Mouse (Mus musculus) embryonic facial prominence, embryonic 10.5 days (tissue): ENCODE measurements around the gene Ypel5. TPM values are rescaled to one million over a fixed set of nuclear protein-coding genes. Genes with fewer than 3 reads are reported as not detected.

Experiments
- DNase-seq: peaks from one replicate; pipeline ENCODE4 v3.0.0-alpha.2; 2017; ENCODE audit warnings: low spot score
- H3K27ac ChIP-seq: fragments of 300-500 bp; sonication (generic); replicated peaks from 2 replicates; pipeline ENCODE4 v1.5.1; 2016; ENCODE audit warnings: mild to moderate bottlenecking
- H3K27me3 ChIP-seq: fragments of 300-500 bp; sonication (generic); replicated peaks from 2 replicates; pipeline ENCODE4 v1.6.1; 2016; ENCODE audit warnings: low read depth, mild to moderate bottlenecking; ENCODE audit not compliant: poor library complexity, severe bottlenecking
- H3K36me3 ChIP-seq: fragments of 300-500 bp; sonication (generic); replicated peaks from 2 replicates; pipeline ENCODE4 v1.6.1; 2016; ENCODE audit warnings: mild to moderate bottlenecking, moderate library complexity
- H3K4me1 ChIP-seq: fragments of 300-500 bp; sonication (generic); 2 replicates; pipeline ENCODE4 v1.6.1; 2016
- H3K4me3 ChIP-seq: fragments of 300-500 bp; sonication (generic); 2 replicates; pipeline ENCODE4 v1.5.1; 2016; ENCODE audit warnings: mild to moderate bottlenecking, moderate library complexity
- H3K9me3 ChIP-seq: fragments of 300-500 bp; sonication (generic); 2 replicates; pipeline ENCODE4 v1.6.1; 2016; ENCODE audit warnings: mild to moderate bottlenecking
- WGBS: fragments of 180-500 bp; shearing (Covaris S2); methylation state at CpG from one replicate; pipeline ENCODE4 v1.1.7; 2016; 5-methylcytosine and 5-hydroxymethylcytosine counted together
- polyA plus RNA-seq: library from polyadenylated mRNA; unstranded; fragments of >200 nt; fragmentation: Nextera tagmentation; extraction: Ambion mirVana; gene quantifications from 2 replicates; pipeline ENCODE4 v1.2.1, GENCODE M21; 2016

Gene Ypel5
- polyA plus RNA-seq, 1 experiment from 2014 or later: 28.0 TPM

- DNase-seq: no peak
- WGBS: 90% methylated on average over 7 of the region's 7 CpGs
- Histone ChIP-seq H3K4me3 (no peak overlapping the region), H3K27me3 (no peaks in the 10 kb centered on the region), H3K9me3 (no peaks in the 10 kb centered on the region), H3K4me1 (no peaks in the 10 kb centered on the region), H3K27ac (no peak overlapping the region), H3K36me3 (no peaks in the 10 kb centered on the region)
Measured at GRCm38 (mm10) chr17:72897076-72897475, 60.8 kb downstream of the Ypel5 start.

- Histone ChIP-seq H3K4me3 (no peak overlapping the region), H3K9me3 (no peaks in the 10 kb centered on the region), H3K27ac (no peak overlapping the region), H3K27me3 (no peaks in the 10 kb centered on the region), H3K36me3 (no peaks in the 10 kb centered on the region), H3K4me1 (no peaks in the 10 kb centered on the region)
- 83% methylated on average over 5 of the region's 5 CpGs for WGBS
- DNase-seq: no peak
Measured at GRCm38 (mm10) chr17:72897961-72898360, 61.7 kb downstream of the Ypel5 start.

GRCm38 (mm10) chr17:72898775-72899174, 62.5 kb downstream of the Ypel5 start:
- Histone ChIP-seq H3K9me3 (no peaks in the 10 kb centered on the region), H3K36me3 (no peaks in the 10 kb centered on the region), H3K27ac (no peak overlapping the region), H3K4me3 (no peak overlapping the region), H3K4me1 (no peaks in the 10 kb centered on the region), H3K27me3 (no peaks in the 10 kb centered on the region)
- DNase-seq: no peak
- WGBS: 73% methylated on average over 3 of the region's 3 CpGs

Other genes starting within 250 kb of the Ypel5 start
- 0.23 and 0.40 TPM in 2 replicates for gene Alk, start 231.8 kb upstream of the Ypel5 start, polyA plus RNA-seq
- 2.1 and 2.2 TPM in 2 replicates for gene Lbh, start 81.9 kb downstream of the Ypel5 start, polyA plus RNA-seq